ENCODE assay signal across 10 mouse cellular contexts in the genomic region with DNA sequence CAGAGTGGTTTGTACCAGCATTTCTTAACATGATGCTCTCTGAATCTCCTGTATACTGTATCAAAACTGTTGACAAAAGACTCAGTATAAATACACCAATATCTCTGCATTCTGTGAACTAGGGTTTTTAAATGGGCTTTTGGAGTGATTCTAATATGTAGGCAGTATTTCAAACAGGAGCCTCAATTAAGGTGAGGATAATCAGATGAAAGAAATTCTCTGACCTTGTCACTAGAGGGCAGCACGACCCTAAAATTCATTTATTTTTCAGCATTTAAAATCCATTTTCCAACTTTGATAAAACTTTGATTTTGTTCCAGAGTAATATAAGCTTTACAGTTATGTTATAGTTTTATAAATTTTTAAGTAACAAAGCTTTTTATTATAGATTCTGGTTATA.
DNase-seq lines count a peak whose midpoint lies in the region; ATAC-seq and TF ChIP-seq lines count a peak whose summit lies in the region.
"Had no signal": no experiment of that assay in that cellular context is flagged by ENCODE, and none has a peak within 500 bp of the region (broad histone marks: within the 10 kb centered on the region; RNA-seq: fewer than 3 reads in every experiment).

No protein-coding gene starts in this region.

- H3K9me3 ChIP-seq in forebrain, embryonic 12.5 days = no peaks in the 10 kb centered on the region
- H3K9me3 ChIP-seq in forebrain, embryonic 15.5 days = no peaks in the 10 kb centered on the region
- H3K9me3 ChIP-seq in limb, embryonic 14.5 days (ENCODE audit: control insufficient read depth, low read length) = no peaks in the 10 kb centered on the region
- no peaks in the 10 kb centered on the region for H3K9me3 ChIP-seq in limb, embryonic 10.5 days (replicated peaks)

- no peaks in the 10 kb centered on the region for H3K4me1 ChIP-seq in forebrain, embryonic 12.5 days
- H3K4me1 ChIP-seq in forebrain, embryonic 15.5 days = no peaks in the 10 kb centered on the region
- H3K4me1 ChIP-seq in limb, embryonic 14.5 days (ENCODE audit: control insufficient read depth, insufficient read depth, low read length) = no peaks in the 10 kb centered on the region
- H3K4me1 ChIP-seq in limb, embryonic 10.5 days = no peaks in the 10 kb centered on the region

- no peak overlapping the region for H3K27ac ChIP-seq in forebrain, embryonic 12.5 days
- H3K27ac ChIP-seq in forebrain, embryonic 15.5 days (replicated peaks) = no peak overlapping the region
- H3K27ac ChIP-seq in limb, embryonic 14.5 days (replicated peaks; ENCODE audit: low read depth, low read length) = no peak overlapping the region
- no peak overlapping the region for H3K27ac ChIP-seq in limb, embryonic 10.5 days

- peak; percentile 73 for DNase-seq in limb, embryonic 14.5 days (ENCODE audit: low spot score)
- DNase-seq in limb, embryonic 10.5 days (ENCODE audit: low spot score) = no peak
- peak; percentile 6 for DNase-seq in brain, embryonic 18.5 days (ENCODE audit: low read depth, low spot score)
- peak; percentile 2 for DNase-seq in retina, adult 2 months (ENCODE audit: low read depth, low spot score)
- no peak for DNase-seq in ovary, adult 18-20 months (ENCODE audit: low spot score)
- DNase-seq: cerebellum, adult 9-11 months had no signal

- TF ChIP-seq POLR2A in limb, embryonic 14.5 days (IDR thresholded peaks at IDR 0.05; ENCODE audit: borderline replicate concordance, extremely low read depth, insufficient read depth, insufficient read length) = no peak

- WGBS in forebrain, embryonic 12.5 days = 0% methylated on average over 1 of the region's 1 CpGs
- 0% methylated on average over 1 of the region's 1 CpGs for WGBS in forebrain, embryonic 15.5 days
- 0% methylated on average over 1 of the region's 1 CpGs for WGBS in limb, embryonic 14.5 days
- WGBS in limb, embryonic 10.5 days = 0% methylated on average over 1 of the region's 1 CpGs

- H3K4me3 ChIP-seq in forebrain, embryonic 12.5 days (replicated peaks) = no peak overlapping the region
- no peak overlapping the region for H3K4me3 ChIP-seq in forebrain, embryonic 15.5 days
- no peak overlapping the region for H3K4me3 ChIP-seq in limb, embryonic 14.5 days (replicated peaks; ENCODE audit: low read length)
- H3K4me3 ChIP-seq in limb, embryonic 10.5 days = no peak overlapping the region

- no peak overlapping the region for H3K9ac ChIP-seq in forebrain, embryonic 12.5 days
- no peak overlapping the region for H3K9ac ChIP-seq in forebrain, embryonic 15.5 days (replicated peaks)
- no peak overlapping the region for H3K9ac ChIP-seq in limb, embryonic 14.5 days (ENCODE audit: low read depth, low read length, severe bottlenecking)

- H3K27me3 ChIP-seq in forebrain, embryonic 12.5 days = no peaks in the 10 kb centered on the region
- no peaks in the 10 kb centered on the region for H3K27me3 ChIP-seq in forebrain, embryonic 15.5 days
- no peaks in the 10 kb centered on the region for H3K27me3 ChIP-seq in limb, embryonic 14.5 days (ENCODE audit: control insufficient read depth, insufficient read depth, low read length)
- H3K27me3 ChIP-seq in limb, embryonic 10.5 days (ENCODE audit: low read depth, poor library complexity, severe bottlenecking) = no peaks in the 10 kb centered on the region

- peak; percentile 33; the same call in 1 of the 2 replicates for ATAC-seq in forebrain, embryonic 12.5 days (ENCODE audit: low FRiP score)
- ATAC-seq in forebrain, embryonic 15.5 days (replicated peaks) = no peak
- ATAC-seq in limb, embryonic 14.5 days (ENCODE audit: low FRiP score, low read depth) = no peak
- ATAC-seq in granulocyte monocyte progenitor cell, adult 5-6 weeks (replicated peaks; ENCODE audit: poor library complexity, severe bottlenecking) = no peak

- H3K4me2 ChIP-seq in forebrain, embryonic 12.5 days = no peak overlapping the region
- no peak overlapping the region for H3K4me2 ChIP-seq in forebrain, embryonic 15.5 days (replicated peaks)
- no peak overlapping the region for H3K4me2 ChIP-seq in limb, embryonic 14.5 days (replicated peaks; ENCODE audit: low read depth, low read length, severe bottlenecking)
- H3K4me2 ChIP-seq: midbrain, embryonic 11.5 days had no signal

- H3K36me3 ChIP-seq in forebrain, embryonic 12.5 days (replicated peaks) = no peaks in the 10 kb centered on the region
- no peaks in the 10 kb centered on the region for H3K36me3 ChIP-seq in forebrain, embryonic 15.5 days
- H3K36me3 ChIP-seq in limb, embryonic 14.5 days (ENCODE audit: control insufficient read depth, insufficient read depth, low read length) = no peaks in the 10 kb centered on the region
- H3K36me3 ChIP-seq in limb, embryonic 10.5 days = no peaks in the 10 kb centered on the region

Comparison
In these comparisons a context has a peak if more than half of its experiments do, and no peak if none do; other contexts are left out.
1. DNase-seq: peak in limb, embryonic 14.5 days (single experiment), brain, embryonic 18.5 days (single experiment) and retina, adult 2 months (single experiment); none in limb, embryonic 10.5 days (single experiment) and ovary, adult 18-20 months (single experiment).